Mouse (Mus musculus) retina, postnatal 7 days (tissue): ENCODE data around the gene 4931406P16Rik.
"Not testable (repeated sequence)": the region's sequence is repeated elsewhere in the genome, so short reads cannot be mapped to it uniquely, and the experiment has no call there.

Experiments used
- DNase-seq: peaks from one replicate; pipeline ENCODE4 v3.0.0-alpha.2; 2012; ENCODE audit warnings: low read depth, low spot score

The 4931406P16Rik gene

DNA sequence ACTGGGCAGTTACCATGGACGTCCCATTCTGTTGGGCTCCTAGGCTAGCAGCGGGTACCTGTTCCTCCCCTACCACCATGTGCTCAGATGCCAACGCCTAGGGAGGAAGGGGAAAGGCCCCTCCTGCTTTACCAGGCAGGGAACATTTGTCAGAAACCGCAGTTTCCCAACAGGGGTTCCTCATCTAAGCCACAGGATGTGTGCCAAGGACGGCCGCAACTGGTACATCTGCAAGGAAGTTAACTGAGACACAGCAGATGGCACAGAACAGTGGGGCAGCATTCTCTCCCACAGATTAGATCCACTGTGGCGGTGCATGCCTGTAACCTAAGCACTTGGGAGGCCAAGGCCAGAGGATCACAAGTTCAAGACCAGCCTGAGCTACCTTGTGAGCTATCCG is 98.7 kb downstream of the 4931406P16Rik start:
- DNase-seq = no peak

DNA sequence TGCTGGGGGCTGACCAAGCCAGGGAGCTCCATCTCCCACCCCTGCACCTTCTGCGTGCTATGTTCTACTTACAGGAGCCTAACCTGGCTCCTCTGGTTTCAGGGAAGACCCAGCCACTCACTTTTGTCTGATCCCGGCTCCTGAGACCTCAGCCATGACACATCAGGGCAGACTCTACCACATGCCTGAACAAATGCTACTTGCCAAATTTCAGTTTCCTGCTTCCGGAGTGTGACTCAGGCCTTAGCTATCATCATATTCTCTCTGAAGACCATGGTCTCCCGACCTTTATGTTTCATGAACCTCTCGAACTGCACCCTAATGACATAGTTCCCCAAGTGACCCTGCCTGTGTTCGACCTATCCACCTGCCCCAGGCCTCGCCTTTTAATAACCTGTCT is 100.1 kb downstream of the 4931406P16Rik start:
- DNase-seq = no peak

DNA sequence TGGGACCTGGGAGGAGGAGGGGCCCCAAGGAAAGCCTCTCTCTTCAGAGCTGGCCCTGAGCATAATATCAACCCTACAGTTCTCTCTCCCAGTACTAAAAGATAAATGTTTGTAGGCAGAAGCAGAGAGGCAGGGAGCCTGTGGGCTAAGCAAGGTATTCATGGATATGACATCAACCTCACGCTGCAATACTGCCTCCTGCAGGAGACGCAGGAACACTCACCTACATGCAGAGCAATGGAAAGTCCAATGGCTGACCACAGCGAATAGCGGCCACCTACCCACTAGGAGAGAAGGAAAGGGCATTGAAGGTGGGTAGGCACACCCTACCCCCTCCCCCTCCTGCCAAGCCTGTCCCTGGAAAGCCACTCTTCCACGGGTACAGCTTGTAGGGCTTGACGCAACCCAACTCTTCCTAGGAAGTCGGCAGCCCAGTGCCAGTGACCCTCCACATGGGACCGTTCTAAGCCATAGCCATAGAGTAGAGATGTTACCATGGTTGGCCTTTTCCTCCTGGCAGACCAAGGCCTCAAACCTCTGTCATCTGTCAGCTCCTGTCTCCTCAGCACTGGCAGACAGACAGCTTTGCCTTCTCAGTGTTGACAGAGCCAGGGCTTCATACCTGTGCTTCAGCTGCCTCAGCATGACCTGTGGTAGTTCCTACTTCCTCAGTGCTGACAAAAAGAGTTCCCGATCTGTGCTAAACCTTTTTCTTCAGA is 105.2 kb downstream of the 4931406P16Rik start:
- no peak for DNase-seq

DNA sequence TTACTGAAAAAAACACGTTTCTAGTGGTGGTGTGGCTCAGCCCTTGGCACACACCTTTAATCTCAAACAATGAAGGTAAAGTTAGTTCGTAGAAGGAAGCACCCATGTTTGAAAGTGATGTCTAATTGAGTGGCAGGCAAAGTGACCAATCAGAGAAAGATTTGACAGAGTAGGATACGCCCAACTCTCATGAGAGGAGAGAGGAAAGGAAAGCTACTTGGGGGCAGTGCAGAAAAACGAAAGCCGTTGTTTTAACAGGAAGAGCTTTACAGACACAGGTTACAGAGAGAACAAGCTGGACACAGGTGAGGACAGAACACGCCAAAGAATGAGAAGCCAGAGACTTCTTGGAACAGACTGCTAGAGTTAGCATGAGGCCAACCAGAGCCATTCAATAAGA is 107.0 kb downstream of the 4931406P16Rik start:
- no peak for DNase-seq

DNA sequence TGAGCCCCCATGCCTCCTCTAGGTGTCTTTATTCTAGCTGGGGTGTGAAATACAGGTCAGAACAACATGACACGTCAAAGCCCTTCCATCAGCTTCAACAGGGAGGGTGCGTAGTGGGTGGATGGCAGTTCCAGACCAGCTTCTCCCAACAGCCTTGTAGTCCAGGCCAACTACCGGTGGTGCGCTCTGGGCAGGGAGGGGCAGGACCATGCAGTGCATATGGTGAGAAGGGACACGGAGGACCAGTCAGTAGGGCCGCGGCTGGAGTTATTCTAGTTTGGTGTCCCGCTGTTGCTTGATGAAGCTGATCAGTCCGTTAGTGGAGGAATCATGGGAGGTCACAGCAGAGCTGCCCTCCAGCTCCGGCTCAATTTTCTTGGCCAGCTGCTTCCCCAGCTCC is 111.2 kb downstream of the 4931406P16Rik start:
- not testable (repeated sequence) for DNase-seq

DNA sequence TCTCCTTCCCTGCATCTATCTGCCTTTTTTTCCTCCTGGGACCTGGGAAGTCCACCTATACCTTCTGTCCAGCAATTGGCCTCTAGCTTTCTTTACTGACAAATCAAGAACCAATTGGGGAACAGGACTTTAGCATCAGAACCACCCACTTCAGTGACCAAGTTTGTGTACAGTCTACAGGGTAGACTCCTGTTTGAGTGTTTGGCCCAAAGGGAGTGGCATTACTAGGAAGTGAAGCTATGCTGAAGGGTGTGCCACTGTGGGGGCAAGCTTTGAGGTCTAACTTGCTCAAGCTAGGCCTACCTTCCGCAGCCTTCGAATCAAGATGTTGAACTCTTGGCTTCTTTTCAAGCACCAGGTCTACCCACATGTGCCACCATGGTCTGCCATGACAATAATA is 112.5 kb downstream of the 4931406P16Rik start:
- DNase-seq = no peak

DNA sequence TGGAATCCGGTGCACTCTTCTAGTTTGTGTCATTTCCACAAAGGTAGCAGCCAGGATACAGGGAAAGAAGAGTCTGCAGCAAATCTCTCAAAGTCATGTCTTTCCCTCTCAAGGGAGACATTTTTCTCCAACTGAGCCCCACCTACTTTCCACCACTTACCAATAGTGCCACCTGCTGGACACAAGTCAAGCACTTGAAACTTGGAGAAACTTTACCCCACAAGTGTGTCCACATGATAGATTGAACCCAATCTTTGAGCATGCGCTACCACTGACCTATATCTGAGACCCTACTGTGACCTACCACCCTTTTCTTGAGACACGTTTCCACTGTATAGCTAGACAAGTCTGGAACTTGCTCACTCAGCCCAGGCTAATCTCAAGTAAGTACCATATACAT is 115.0 kb downstream of the 4931406P16Rik start:
- DNase-seq = peak; percentile 33

DNA sequence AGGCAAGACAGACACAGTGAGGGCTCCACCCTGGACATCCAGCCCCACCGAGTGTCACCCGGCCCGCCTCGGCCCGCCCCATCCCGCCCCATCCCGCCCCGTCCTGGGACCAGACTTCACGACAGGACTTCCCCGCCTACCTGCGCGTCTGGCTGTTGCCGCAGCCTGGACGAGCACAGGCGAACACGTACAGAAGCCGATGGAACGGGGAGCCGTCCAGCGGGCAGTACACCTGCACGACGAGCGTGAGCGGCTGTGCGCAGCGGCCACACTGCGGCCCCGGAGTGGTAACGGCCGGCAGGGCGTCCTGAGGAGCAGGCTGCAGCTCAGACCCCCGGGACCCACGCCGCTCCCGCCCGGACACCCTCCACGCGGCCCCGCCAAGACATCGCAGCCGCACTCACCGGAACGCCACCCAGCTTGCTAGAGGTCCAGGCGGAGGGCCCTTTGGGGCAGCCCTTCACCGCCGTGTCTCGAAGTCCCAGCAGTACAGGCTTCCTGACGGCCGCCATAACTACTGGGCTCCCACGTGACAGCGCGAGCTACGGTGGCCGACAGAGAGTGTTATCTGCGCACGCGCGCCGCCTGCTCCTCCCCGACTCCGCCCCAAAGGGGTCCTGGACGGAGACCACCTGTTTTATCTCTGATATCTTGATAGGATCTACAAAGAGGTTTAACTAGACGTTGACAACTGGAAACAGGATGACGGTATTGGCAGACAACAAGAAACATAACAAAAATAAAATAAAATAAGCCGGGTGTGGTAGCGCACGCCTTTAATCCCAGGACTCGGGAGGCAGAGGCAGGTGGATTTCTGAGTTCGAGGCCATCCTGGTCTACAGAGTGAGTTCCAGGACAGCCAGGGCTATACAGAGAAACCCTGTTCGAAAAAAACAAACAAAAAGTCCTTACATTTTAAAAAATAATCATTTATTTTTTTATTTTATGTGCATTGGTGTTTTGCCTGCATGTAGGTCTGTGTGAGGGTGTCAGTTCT is 116.9 kb downstream of the 4931406P16Rik start, which contains the start of gene Pdcd2l:
Pdcd2l (minus strand) TSS at position 530 of the 997 bp plus-strand sequence.
- peak; percentile 84 for DNase-seq

DNA sequence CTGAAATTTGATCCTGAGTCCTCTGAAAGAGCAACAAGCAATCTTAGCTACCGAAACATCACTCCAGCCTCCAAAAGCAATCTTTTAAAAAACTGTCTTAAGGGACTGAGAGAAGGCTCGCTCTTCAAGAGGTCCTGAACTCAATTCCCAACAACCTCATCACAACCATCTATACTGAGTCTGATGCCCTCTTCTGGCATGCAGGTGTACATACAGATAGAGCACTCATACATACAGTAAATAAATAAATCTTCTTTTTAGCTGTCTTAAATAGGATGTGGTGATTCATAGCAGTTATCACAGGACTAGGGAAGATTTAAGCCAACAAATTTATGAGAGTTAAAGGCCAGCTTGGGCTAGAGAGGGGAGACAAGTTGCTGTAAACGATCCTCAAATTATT is 117.7 kb downstream of the 4931406P16Rik start:
- DNase-seq = no peak

DNA sequence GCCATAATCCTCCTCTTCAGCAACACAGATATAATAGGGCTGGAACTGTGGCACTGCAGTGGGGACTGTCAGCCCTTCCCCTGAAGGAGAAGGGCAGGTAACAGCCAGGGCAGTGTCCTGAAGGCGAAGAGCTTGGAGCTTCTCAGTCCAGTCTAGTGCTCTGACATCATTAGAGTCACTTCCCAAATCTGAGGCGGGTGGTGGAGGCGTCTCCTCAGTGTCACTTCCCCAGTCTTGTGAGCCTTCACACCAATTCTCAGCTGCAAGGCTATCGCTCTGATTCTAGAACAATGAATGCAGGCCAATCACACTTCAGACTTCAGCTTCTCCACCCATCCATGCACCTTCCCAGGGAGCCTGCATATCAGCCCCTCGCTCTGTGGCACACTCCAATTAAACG is 120.5 kb downstream of the 4931406P16Rik start:
- DNase-seq = no peak

DNA sequence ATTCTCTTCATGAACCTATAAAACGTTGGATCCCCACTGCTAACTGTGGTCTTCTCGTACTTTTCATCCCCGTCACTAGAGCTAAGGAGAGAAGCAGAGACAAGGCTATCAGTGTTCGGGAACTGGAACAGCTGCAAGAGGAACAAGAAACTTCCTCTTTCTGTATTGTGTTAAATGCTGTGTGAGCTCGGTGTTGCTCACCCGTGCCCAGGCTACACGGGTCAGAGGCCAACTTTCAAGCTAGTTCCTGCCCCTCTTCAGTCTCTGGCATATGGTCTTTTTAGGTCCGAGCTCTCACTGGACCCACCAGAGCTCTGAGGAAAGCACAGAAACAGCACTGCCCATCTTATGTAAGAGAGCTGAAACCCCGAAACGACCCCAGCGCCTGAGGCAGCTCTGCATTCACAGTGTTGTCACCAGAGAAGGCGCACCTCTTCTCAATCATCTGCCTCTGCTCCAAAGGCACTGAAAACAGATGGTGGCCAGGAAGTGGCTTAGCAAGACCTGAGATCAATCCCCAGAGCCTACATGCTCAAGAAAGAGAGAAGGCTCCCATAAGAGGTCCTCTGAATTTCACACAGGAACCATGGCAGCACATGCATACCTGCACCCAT is 123.9 kb downstream of the 4931406P16Rik start:
- no peak for DNase-seq
